Mouse (Mus musculus) lung, postnatal 4 days (tissue): ENCODE data around the gene Zbtb16.

ENCODE experiments used
- DNase-seq, 2 experiments: peaks; one replicate each; pipeline ENCODE4 v3.0.0; 2021

Zbtb16 gene

GRCm38 (mm10) chr9:48835631-48836565 is at the start of gene Zbtb16:
Zbtb16 (minus strand) TSS chr9:48836222.
- DNase-seq, result peak; percentile 86 to 93

GRCm38 (mm10) chr9:48872896-48873295 is 36.9 kb upstream of the Zbtb16 start:
- no peak for DNase-seq

- no peak for DNase-seq
Observed at GRCm38 (mm10) chr9:48866523-48867121, 30.6 kb upstream of the Zbtb16 start.

GRCm38 (mm10) chr9:48865235-48865634 is 29.2 kb upstream of the Zbtb16 start:
- no peak for DNase-seq

- DNase-seq, result peak; percentile 19 to 69
Observed at GRCm38 (mm10) chr9:48861481-48861880, 25.5 kb upstream of the Zbtb16 start.

- DNase-seq, result peak; percentile 75 to 81
Observed at GRCm38 (mm10) chr9:48860526-48860845, 24.5 kb upstream of the Zbtb16 start.

GRCm38 (mm10) chr9:48859828-48860525 is 24.0 kb upstream of the Zbtb16 start:
- DNase-seq, result no peak

- no peak for DNase-seq
Observed at GRCm38 (mm10) chr9:48857944-48858343, 21.9 kb upstream of the Zbtb16 start.

- DNase-seq, result no peak
Observed at GRCm38 (mm10) chr9:48856240-48856639, 20.2 kb upstream of the Zbtb16 start.

- DNase-seq, result no peak
Observed at GRCm38 (mm10) chr9:48849531-48849930, 13.5 kb upstream of the Zbtb16 start.

- no peak for DNase-seq
Observed at GRCm38 (mm10) chr9:48839568-48839967, 3.5 kb upstream of the Zbtb16 start.

- no peak for DNase-seq
Observed at GRCm38 (mm10) chr9:48838346-48838745, 2.3 kb upstream of the Zbtb16 start.

GRCm38 (mm10) chr9:48837181-48837580 is 1.2 kb upstream of the Zbtb16 start:
- peak; percentile 45 to 51 for DNase-seq

- no peak for DNase-seq
Observed at GRCm38 (mm10) chr9:48836566-48836930, 526 bp upstream of the Zbtb16 start.

GRCm38 (mm10) chr9:48834541-48835411 is 1.2 kb downstream of the Zbtb16 start:
- peak; percentile 52 to 57 for DNase-seq

GRCm38 (mm10) chr9:48834006-48834405 is 2.0 kb downstream of the Zbtb16 start:
- DNase-seq, result no peak

GRCm38 (mm10) chr9:48833493-48833892 is 2.5 kb downstream of the Zbtb16 start:
- no peak for DNase-seq

- DNase-seq, result no peak
Observed at GRCm38 (mm10) chr9:48832473-48833100, 3.4 kb downstream of the Zbtb16 start.

- DNase-seq, result no peak
Observed at GRCm38 (mm10) chr9:48831560-48832460, 4.2 kb downstream of the Zbtb16 start.

GRCm38 (mm10) chr9:48828839-48829238 is 7.2 kb downstream of the Zbtb16 start:
- peak in 1 of 2 experiments; percentile 16 for DNase-seq

GRCm38 (mm10) chr9:48826377-48826889 is 9.6 kb downstream of the Zbtb16 start:
- no peak for DNase-seq
